Comparison of ENCODE assay signal across 10 mouse cellular contexts in genomic region chr1:177448121-177448561, GRCm38 (mm10). TPM values are rescaled to one million over a fixed set of nuclear protein-coding genes. Genes with fewer than 3 reads are reported as not detected.
A peak's percentile ranks its signal among the peaks of the same experiment; 100 is the strongest.
DNase-seq lines count a peak whose midpoint lies in the region; ATAC-seq and TF ChIP-seq lines count a peak whose summit lies in the region.
"Had no signal": no experiment of that assay in that cellular context is flagged by ENCODE, and none has a peak within 500 bp of the region (broad histone marks: within the 10 kb centered on the region; RNA-seq: fewer than 3 reads in every experiment).

No protein-coding gene starts in this region.

- no peaks in the 10 kb centered on the region for H3K9me3 ChIP-seq in megakaryocyte, embryonic 14.5 days
- H3K9me3 ChIP-seq in embryonic facial prominence, embryonic 11.5 days (replicated peaks; ENCODE audit: control insufficient read depth, low read length) = no peaks in the 10 kb centered on the region
- H3K9me3 ChIP-seq in hindbrain, postnatal 0 days (ENCODE audit: low read length) = no peaks in the 10 kb centered on the region
- H3K9me3 ChIP-seq in neural tube, embryonic 15.5 days (replicated peaks) = no peaks in the 10 kb centered on the region
- H3K9me3 ChIP-seq: liver, embryonic 13.5 days had no signal

- H3K4me1 ChIP-seq in megakaryocyte, embryonic 14.5 days = peaks cover 26% of the 10 kb centered on the region
- peaks cover 12% of the 10 kb centered on the region for H3K4me1 ChIP-seq in embryonic facial prominence, embryonic 11.5 days (ENCODE audit: control insufficient read depth, insufficient read depth, low read length)
- 0 out of 2 replicates have a peak, but pooled peaks cover 4% of the 10 kb centered on the region for H3K4me1 ChIP-seq in hindbrain, postnatal 0 days (ENCODE audit: insufficient read depth, low read length)
- peaks cover 44% of the 10 kb centered on the region for H3K4me1 ChIP-seq in neural tube, embryonic 15.5 days

- H3K36me3 ChIP-seq in megakaryocyte, embryonic 14.5 days (replicated peaks; ENCODE audit: low read length) = peaks cover 23% of the 10 kb centered on the region
- H3K36me3 ChIP-seq in embryonic facial prominence, embryonic 11.5 days (replicated peaks; ENCODE audit: control insufficient read depth, insufficient read depth, low read depth, low read length) = no peaks in the 10 kb centered on the region; the same call in 1 of the 2 replicates
- peaks cover 8% of the 10 kb centered on the region for H3K36me3 ChIP-seq in hindbrain, postnatal 0 days (ENCODE audit: insufficient read depth, low read length)
- H3K36me3 ChIP-seq in neural tube, embryonic 15.5 days = no peaks in the 10 kb centered on the region

- TF ChIP-seq CTCF in hindbrain, postnatal 0 days (IDR thresholded peaks at IDR 0.05; ENCODE audit: low read depth) = no peak

- no peak overlapping the region for H3K27ac ChIP-seq in embryonic facial prominence, embryonic 11.5 days (replicated peaks; ENCODE audit: low read depth, low read length)
- H3K27ac ChIP-seq in hindbrain, postnatal 0 days = peak overlapping the region; percentile 81
- H3K27ac ChIP-seq in neural tube, embryonic 15.5 days (replicated peaks) = no peak overlapping the region
- H3K27ac ChIP-seq: liver, embryonic 13.5 days had no signal

- peak overlapping the region; percentile 0 for H3K4me2 ChIP-seq in embryonic facial prominence, embryonic 11.5 days (ENCODE audit: low read depth, low read length)
- peak overlapping the region; percentile 51 for H3K4me2 ChIP-seq in hindbrain, postnatal 0 days (ENCODE audit: low read depth, low read length)
- peak overlapping the region; percentile 41 for H3K4me2 ChIP-seq in neural tube, embryonic 15.5 days
- H3K4me2 ChIP-seq: liver, embryonic 13.5 days had no signal

- no peak for DNase-seq in embryonic facial prominence, embryonic 11.5 days (ENCODE audit: low spot score)
- peak; percentile 35 for DNase-seq in hindbrain, postnatal 0 days (ENCODE audit: low spot score)
- DNase-seq in embryo, embryonic 11 days = no peak
- no peak for DNase-seq in adrenal gland, adult 2 months
- DNase-seq: kidney, adult 18-20 months; liver, embryonic 13.5 days had no signal

- no peaks in the 10 kb centered on the region for H3K27me3 ChIP-seq in megakaryocyte, embryonic 14.5 days (replicated peaks)
- H3K27me3 ChIP-seq in embryonic facial prominence, embryonic 11.5 days (ENCODE audit: control insufficient read depth, insufficient read depth, low read length) = no peaks in the 10 kb centered on the region
- no peaks in the 10 kb centered on the region for H3K27me3 ChIP-seq in hindbrain, postnatal 0 days (ENCODE audit: insufficient read depth, low read length)
- H3K27me3 ChIP-seq in neural tube, embryonic 15.5 days (replicated peaks) = no peaks in the 10 kb centered on the region
- H3K27me3 ChIP-seq: liver, embryonic 13.5 days had no signal

- 78% methylated on average over 25 of the region's 25 CpGs for WGBS in embryonic facial prominence, embryonic 11.5 days
- WGBS in hindbrain, postnatal 0 days = 42% methylated on average over 25 of the region's 25 CpGs
- WGBS in neural tube, embryonic 15.5 days = 45% methylated on average over 25 of the region's 25 CpGs

- peak overlapping the region; percentile 33 for H3K4me3 ChIP-seq in megakaryocyte, embryonic 14.5 days (replicated peaks)
- 0 out of 2 replicates have a peak overlapping the region, but pooled peaks have one; percentile 8 for H3K4me3 ChIP-seq in embryonic facial prominence, embryonic 11.5 days (ENCODE audit: low read depth, low read length)
- H3K4me3 ChIP-seq in hindbrain, postnatal 0 days (ENCODE audit: low read length) = peak overlapping the region; percentile 85
- peak overlapping the region; percentile 12 for H3K4me3 ChIP-seq in neural tube, embryonic 15.5 days (replicated peaks)
- H3K4me3 ChIP-seq: liver, embryonic 13.5 days had no signal

- H3K9ac ChIP-seq in embryonic facial prominence, embryonic 11.5 days (replicated peaks; ENCODE audit: low read length) = no peak overlapping the region
- H3K9ac ChIP-seq in hindbrain, postnatal 0 days (replicated peaks; ENCODE audit: low read length) = peak overlapping the region; percentile 81
- H3K9ac ChIP-seq in neural tube, embryonic 15.5 days (replicated peaks) = no peak overlapping the region
- H3K9ac ChIP-seq: liver, embryonic 13.5 days had no signal

- no peak for ATAC-seq in megakaryocyte, adult 5-6 weeks (ENCODE audit: poor library complexity, severe bottlenecking)
- ATAC-seq in embryonic facial prominence, embryonic 11.5 days (replicated peaks; ENCODE audit: insufficient number of reproducible peaks, low FRiP score, low TSS enrichment, low read depth) = no peak; the same call in 1 of the 2 replicates
- peak; percentile 36 for ATAC-seq in hindbrain, postnatal 0 days
- no peak for ATAC-seq in neural tube, embryonic 15.5 days (ENCODE audit: low FRiP score)
- no peak for ATAC-seq in CD4-positive, CD25-positive, alpha-beta regulatory T cell, adult 4 months

RNA-seq across cellular contexts. Expression of gene Zbtb18, which starts 6.0 kb away (rescaled TPM):
- 1.2 and 3.1 TPM in 2 replicates for polyA plus RNA-seq in megakaryocyte, embryonic 14.5 days (2012; ENCODE audit: insufficient read depth, low replicate concordance)
- 45.0 and 48.4 TPM in 2 replicates for total RNA-seq in megakaryocyte, adult 5-6 weeks (2015)
- 47.9 and 73.7 TPM in 2 replicates for total RNA-seq in megakaryocyte, adult 5-6 weeks (2017)
- polyA plus RNA-seq in embryonic facial prominence, embryonic 11.5 days (2014; fragmentation: Nextera tagmentation; extraction: Ambion mirVana) = 3.7 and 6.6 TPM in 2 replicates
- total RNA-seq in hindbrain, postnatal 0 days (2014; rRNA removed) = 112 and 114 TPM in 2 replicates
- polyA plus RNA-seq in hindbrain, postnatal 0 days (2015; fragmentation: Nextera tagmentation; extraction: Ambion mirVana) = 45.6 and 47.3 TPM in 2 replicates
- polyA plus RNA-seq in neural tube, embryonic 15.5 days (2015; fragmentation: Nextera tagmentation; extraction: Ambion mirVana) = 3.8 and 4.3 TPM in 2 replicates
- polyA plus RNA-seq in CD4-positive, CD25-positive, alpha-beta regulatory T cell, adult 4 months (2017; shearing (Covaris generic)) = 1 to 10 TPM; 1.7 to 3.2 TPM
- 10 to 100 TPM; 23.8 to 25.8 TPM for total RNA-seq in adrenal gland, adult 2 months (2021)
- polyA plus RNA-seq in adrenal gland, adult 2 months (2012; rRNA removed) = 3.7 and 5.7 TPM in 2 replicates

Comparison
In these comparisons a context has a peak if more than half of its experiments do, and no peak if none do; other contexts are left out.
1. H3K4me3 ChIP-seq: peak in every context shown above with its lines; median percentile 85 in hindbrain, postnatal 0 days; 33 in megakaryocyte, embryonic 14.5 days; 12 in neural tube, embryonic 15.5 days; 8 in embryonic facial prominence, embryonic 11.5 days.
2. H3K4me2 ChIP-seq: peak in every context shown above with its lines; median percentile 51 in hindbrain, postnatal 0 days; 41 in neural tube, embryonic 15.5 days; 0 in embryonic facial prominence, embryonic 11.5 days.